Mouse (Mus musculus): ENCODE data around the gene Clip1. TPM values are rescaled to one million over a fixed set of nuclear protein-coding genes. Genes with fewer than 3 reads are reported as not detected.

Gene Clip1
- polyA plus RNA-seq, 1 experiment from 2014 or later, result 41.8 TPM

GRCm38 (mm10) chr5:123669991-123670799 lies 14.2 kb downstream of the Clip1 start:
- Histone ChIP-seq H3K9ac (no peak overlapping the region), H3K36me3 (no peaks in the 10 kb centered on the region), H3K9me3 (no peaks in the 10 kb centered on the region), H3K4me1 (peaks cover 34% of the 10 kb centered on the region), H3K27ac (peak overlapping the region; percentile 78), H3K4me3 (0 out of 2 replicates have a peak overlapping the region, but pooled peaks have one; percentile 13), H3K27me3 (no peaks in the 10 kb centered on the region), H3K4me2 (peak overlapping the region; percentile 34)
- no peak for ATAC-seq (ENCODE audit: insufficient number of reproducible peaks, insufficient read depth, low FRiP score, low TSS enrichment, low read depth)
- WGBS, result 37% methylated on average over 9 of the region's 9 CpGs

DNA sequence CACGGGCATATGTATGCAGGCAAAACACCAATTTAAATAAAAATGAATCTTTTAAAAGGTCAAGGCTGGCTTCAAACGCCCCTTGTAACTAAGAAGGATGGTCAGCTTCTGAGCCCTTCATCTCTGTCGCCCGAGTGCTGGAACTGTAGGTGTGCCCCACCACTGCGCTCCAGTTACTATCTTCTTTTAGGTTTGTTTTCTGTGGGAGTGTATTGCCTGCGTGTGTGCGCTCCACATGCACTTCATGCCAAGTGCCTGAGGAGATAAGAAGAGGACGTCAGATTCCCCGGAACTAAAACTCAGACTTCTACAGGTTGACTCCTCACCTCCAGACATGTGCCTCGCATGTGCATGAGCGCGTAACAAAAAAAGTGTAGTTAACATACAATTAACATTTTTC lies 16.5 kb downstream of the Clip1 start:
- H3K27me3 ChIP-seq, result no peaks in the 10 kb centered on the region
- no peaks in the 10 kb centered on the region for H3K9me3 ChIP-seq
- H3K9ac ChIP-seq, result no peak overlapping the region
- H3K27ac ChIP-seq, result no peak overlapping the region
- 84% methylated on average over 12 of the region's 12 CpGs for WGBS
- peaks cover 34% of the 10 kb centered on the region for H3K4me1 ChIP-seq
- H3K4me2 ChIP-seq, result no peak overlapping the region
- no peaks in the 10 kb centered on the region for H3K36me3 ChIP-seq
- H3K4me3 ChIP-seq, result no peak overlapping the region
- ATAC-seq (ENCODE audit: insufficient number of reproducible peaks, insufficient read depth, low FRiP score, low TSS enrichment, low read depth), result no peak

DNA sequence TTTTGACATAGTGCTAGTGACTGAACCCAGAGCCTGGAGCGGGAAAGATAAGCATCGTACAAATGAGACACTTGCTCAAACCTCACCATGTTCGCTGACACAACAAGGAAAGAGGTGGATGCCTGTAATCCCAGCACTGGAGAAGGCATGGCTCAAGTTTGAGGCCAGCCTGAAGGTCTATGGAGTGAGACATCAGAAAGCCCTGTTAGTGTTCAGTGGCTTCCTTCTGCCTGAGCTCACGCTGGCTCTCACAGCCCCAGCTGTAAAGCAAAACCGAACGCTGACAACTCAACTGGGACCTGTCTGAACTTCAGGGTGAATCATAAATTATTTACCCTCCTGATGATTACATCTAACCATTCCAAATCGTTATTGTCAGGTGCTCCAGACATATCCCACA lies 18.5 kb downstream of the Clip1 start:
- Histone ChIP-seq H3K27me3 (no peaks in the 10 kb centered on the region), H3K27ac (no peak overlapping the region), H3K4me2 (no peak overlapping the region), H3K9me3 (no peaks in the 10 kb centered on the region), H3K4me3 (no peak overlapping the region), H3K9ac (no peak overlapping the region), H3K36me3 (no peaks in the 10 kb centered on the region), H3K4me1 (peaks cover 30% of the 10 kb centered on the region)
- 87% methylated on average over 7 of the region's 7 CpGs for WGBS
- ATAC-seq (ENCODE audit: insufficient number of reproducible peaks, insufficient read depth, low FRiP score, low TSS enrichment, low read depth), result no peak

GRCm38 (mm10) chr5:123664329-123664728 lies 20.1 kb downstream of the Clip1 start:
- peaks cover 21% of the 10 kb centered on the region for H3K4me1 ChIP-seq
- no peak overlapping the region for H3K9ac ChIP-seq
- H3K9me3 ChIP-seq, result no peaks in the 10 kb centered on the region
- H3K36me3 ChIP-seq, result no peaks in the 10 kb centered on the region
- no peak overlapping the region for H3K4me3 ChIP-seq
- H3K27ac ChIP-seq, result no peak overlapping the region
- H3K27me3 ChIP-seq, result no peaks in the 10 kb centered on the region
- 82% methylated on average over 7 of the region's 7 CpGs for WGBS
- no peak overlapping the region for H3K4me2 ChIP-seq
- no peak for ATAC-seq (ENCODE audit: insufficient number of reproducible peaks, insufficient read depth, low FRiP score, low TSS enrichment, low read depth)

- Histone ChIP-seq H3K36me3 (no peaks in the 10 kb centered on the region), H3K4me3 (no peak overlapping the region), H3K9me3 (no peaks in the 10 kb centered on the region), H3K9ac (no peak overlapping the region), H3K4me1 (peaks cover 14% of the 10 kb centered on the region; the same call in 1 of the 2 replicates), H3K4me2 (no peak overlapping the region), H3K27ac (no peak overlapping the region), H3K27me3 (no peaks in the 10 kb centered on the region)
- WGBS, result 43% methylated on average over 9 of the region's 9 CpGs
- no peak for ATAC-seq (ENCODE audit: insufficient number of reproducible peaks, insufficient read depth, low FRiP score, low TSS enrichment, low read depth)
These were observed 22.4 kb downstream of the Clip1 start for GRCm38 (mm10) chr5:123662059-123662458.

- Histone ChIP-seq H3K4me1 (peaks cover 10% of the 10 kb centered on the region; the same call in 1 of the 2 replicates), H3K27ac (no peak overlapping the region), H3K27me3 (no peaks in the 10 kb centered on the region), H3K36me3 (no peaks in the 10 kb centered on the region), H3K9me3 (no peaks in the 10 kb centered on the region), H3K4me3 (no peak overlapping the region), H3K9ac (no peak overlapping the region), H3K4me2 (no peak overlapping the region)
- ATAC-seq (ENCODE audit: insufficient number of reproducible peaks, insufficient read depth, low FRiP score, low TSS enrichment, low read depth), result no peak
- 74% methylated on average over 3 of the region's 3 CpGs for WGBS
These were observed 22.8 kb downstream of the Clip1 start for GRCm38 (mm10) chr5:123661602-123662001.

DNA sequence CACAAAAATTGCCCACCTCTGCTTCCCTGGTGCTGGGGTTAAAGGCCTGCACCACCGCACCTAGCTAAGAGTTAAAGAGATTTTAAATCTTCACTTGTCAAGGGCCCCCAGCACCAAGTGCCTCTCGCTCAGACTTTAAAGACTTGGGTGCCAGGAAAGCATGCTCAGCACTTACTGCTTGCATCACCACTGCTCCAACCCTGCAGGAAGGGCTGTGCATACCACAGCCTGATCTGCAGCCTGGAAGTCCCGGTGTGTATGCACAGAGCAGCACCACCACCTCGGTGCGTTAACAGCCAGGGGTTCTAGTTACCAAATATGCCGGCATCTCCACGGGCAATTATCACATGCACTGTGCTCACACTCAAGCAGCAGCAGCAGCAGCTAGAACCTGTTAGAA lies 26.8 kb downstream of the Clip1 start:
- WGBS, result 62% methylated on average over 7 of the region's 7 CpGs
- no peak overlapping the region for H3K27ac ChIP-seq
- no peaks in the 10 kb centered on the region for H3K27me3 ChIP-seq
- H3K4me1 ChIP-seq, result peaks cover 9% of the 10 kb centered on the region; the same call in 1 of the 2 replicates
- H3K4me2 ChIP-seq, result no peak overlapping the region
- H3K36me3 ChIP-seq, result peaks cover 21% of the 10 kb centered on the region
- H3K9me3 ChIP-seq, result no peaks in the 10 kb centered on the region
- no peak overlapping the region for H3K4me3 ChIP-seq
- no peak overlapping the region for H3K9ac ChIP-seq
- ATAC-seq (ENCODE audit: insufficient number of reproducible peaks, insufficient read depth, low FRiP score, low TSS enrichment, low read depth), result no peak

DNA sequence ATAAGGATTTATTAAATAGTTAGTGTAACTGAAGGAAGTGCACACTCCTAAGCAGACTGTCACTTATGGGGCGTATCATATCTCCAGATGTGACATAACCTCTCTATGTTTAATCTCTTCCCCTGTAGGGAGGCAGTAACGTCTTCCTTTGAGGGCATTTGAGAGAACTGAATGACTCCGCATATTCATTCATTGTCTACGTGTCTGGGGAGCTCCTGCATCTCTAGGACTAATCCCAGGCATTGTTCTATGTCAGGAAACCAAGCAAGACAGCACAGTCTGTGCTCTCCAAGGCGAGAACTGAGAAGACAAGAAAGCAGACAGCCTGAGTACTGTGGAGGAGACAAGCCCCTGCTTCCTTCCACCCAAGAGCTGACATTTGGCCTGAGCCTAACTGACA lies 29.5 kb downstream of the Clip1 start:
- H3K36me3 ChIP-seq, result peaks cover 26% of the 10 kb centered on the region
- no peak overlapping the region for H3K9ac ChIP-seq
- 0 out of 2 replicates have a peak, but pooled peaks cover 7% of the 10 kb centered on the region for H3K4me1 ChIP-seq
- H3K4me2 ChIP-seq, result no peak overlapping the region
- whole genome bisulfite sequencing, result 72% methylated on average over 5 of the region's 5 CpGs
- ATAC-seq (ENCODE audit: insufficient number of reproducible peaks, insufficient read depth, low FRiP score, low TSS enrichment, low read depth), result no peak
- no peaks in the 10 kb centered on the region for H3K9me3 ChIP-seq
- H3K4me3 ChIP-seq, result no peak overlapping the region
- H3K27ac ChIP-seq, result no peak overlapping the region
- H3K27me3 ChIP-seq, result no peaks in the 10 kb centered on the region

GRCm38 (mm10) chr5:123653287-123653801 lies 31.1 kb downstream of the Clip1 start:
- H3K27ac ChIP-seq, result no peak overlapping the region
- no peak overlapping the region for H3K4me3 ChIP-seq
- no peak overlapping the region for H3K9ac ChIP-seq
- H3K4me2 ChIP-seq, result no peak overlapping the region
- no peaks in the 10 kb centered on the region for H3K9me3 ChIP-seq
- H3K36me3 ChIP-seq, result peaks cover 30% of the 10 kb centered on the region
- ATAC-seq (ENCODE audit: insufficient number of reproducible peaks, insufficient read depth, low FRiP score, low TSS enrichment, low read depth), result no peak
- H3K27me3 ChIP-seq, result no peaks in the 10 kb centered on the region
- 87% methylated on average over 11 of the region's 11 CpGs for WGBS
- no peaks in the 10 kb centered on the region for H3K4me1 ChIP-seq

DNA sequence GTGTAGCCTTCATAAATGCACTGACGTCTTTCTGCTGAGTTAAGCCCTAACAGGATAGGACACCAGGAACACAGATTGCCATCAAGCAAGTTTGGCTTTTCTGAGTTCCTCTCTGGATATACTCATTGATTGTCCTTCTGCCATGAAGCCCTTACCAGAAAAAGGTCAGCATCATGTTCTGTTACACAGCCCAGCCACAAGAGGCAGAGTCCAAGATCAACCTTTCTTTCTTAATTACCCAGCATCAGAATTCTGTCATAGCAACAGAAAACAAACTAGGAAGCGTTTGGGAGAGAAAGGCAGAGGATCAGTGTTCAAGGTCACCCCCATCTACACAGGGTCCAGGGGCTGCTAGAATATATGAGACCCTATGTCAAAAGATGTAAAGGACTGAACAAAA lies 33.6 kb downstream of the Clip1 start:
- no peaks in the 10 kb centered on the region for H3K4me1 ChIP-seq
- peaks cover 51% of the 10 kb centered on the region for H3K36me3 ChIP-seq
- no peak overlapping the region for H3K4me2 ChIP-seq
- H3K27ac ChIP-seq, result no peak overlapping the region
- no peaks in the 10 kb centered on the region for H3K27me3 ChIP-seq
- H3K9me3 ChIP-seq, result no peaks in the 10 kb centered on the region
- ATAC-seq (ENCODE audit: insufficient number of reproducible peaks, insufficient read depth, low FRiP score, low TSS enrichment, low read depth), result no peak
- no peak overlapping the region for H3K4me3 ChIP-seq
- H3K9ac ChIP-seq, result no peak overlapping the region
- 59% methylated on average over 2 of the region's 2 CpGs for WGBS

DNA sequence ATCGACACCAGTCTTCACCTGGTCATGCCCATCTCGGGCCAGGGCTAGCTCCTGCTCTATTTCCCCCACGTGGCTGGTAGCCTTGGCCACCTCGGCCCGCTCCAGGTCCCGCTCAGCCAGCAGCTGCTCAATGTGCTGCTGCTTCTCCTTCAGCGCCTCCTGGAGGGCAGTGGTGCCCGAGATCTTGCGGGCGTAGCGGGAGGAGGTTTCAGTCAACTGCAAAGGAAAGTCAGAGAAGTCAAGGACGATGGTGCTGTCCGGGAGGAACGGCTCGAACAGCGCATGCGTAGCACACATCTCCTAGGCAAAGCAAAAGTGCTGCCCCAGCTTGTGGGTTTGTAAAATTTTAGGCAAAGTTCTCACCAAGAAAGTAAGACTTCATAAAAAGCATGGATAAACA lies 42.0 kb downstream of the Clip1 start:
- no peaks in the 10 kb centered on the region for H3K27me3 ChIP-seq
- H3K27ac ChIP-seq, result no peak overlapping the region
- no peak overlapping the region for H3K4me3 ChIP-seq
- no peak overlapping the region for H3K4me2 ChIP-seq
- H3K4me1 ChIP-seq, result no peaks in the 10 kb centered on the region
- no peak for ATAC-seq (ENCODE audit: insufficient number of reproducible peaks, insufficient read depth, low FRiP score, low TSS enrichment, low read depth)
- no peak overlapping the region for H3K9ac ChIP-seq
- no peaks in the 10 kb centered on the region for H3K9me3 ChIP-seq
- peaks cover 79% of the 10 kb centered on the region for H3K36me3 ChIP-seq
- WGBS, result 94% methylated on average over 17 of the region's 17 CpGs

GRCm38 (mm10) chr5:123641259-123641900 lies 43.0 kb downstream of the Clip1 start:
- ATAC-seq (ENCODE audit: insufficient number of reproducible peaks, insufficient read depth, low FRiP score, low TSS enrichment, low read depth), result no peak
- H3K9ac ChIP-seq, result no peak overlapping the region
- 88% methylated on average over 7 of the region's 7 CpGs for WGBS
- no peaks in the 10 kb centered on the region for H3K27me3 ChIP-seq
- H3K4me1 ChIP-seq, result no peaks in the 10 kb centered on the region
- H3K9me3 ChIP-seq, result no peaks in the 10 kb centered on the region
- H3K27ac ChIP-seq, result no peak overlapping the region
- no peak overlapping the region for H3K4me2 ChIP-seq
- H3K36me3 ChIP-seq, result peaks cover 76% of the 10 kb centered on the region
- H3K4me3 ChIP-seq, result no peak overlapping the region

Data from embryonic facial prominence, embryonic 13.5 days (tissue).